Mouse (Mus musculus) neural tube, embryonic 10.5 days (tissue): Measurements from ENCODE around the gene Prlhr.

ENCODE experiments used
- DNase-seq: peaks from one replicate; pipeline ENCODE4 v3.0.0-alpha.2; 2017; ENCODE audit warnings: low spot score; ENCODE audit errors: extremely low spot score

Gene Prlhr

GRCm38 (mm10) chr19:60432347-60433129 is 35.6 kb downstream of the Prlhr start:
- no peak for DNase-seq

GRCm38 (mm10) chr19:60417611-60418010 is 50.5 kb downstream of the Prlhr start:
- no peak for DNase-seq
